In the genomic region with DNA sequence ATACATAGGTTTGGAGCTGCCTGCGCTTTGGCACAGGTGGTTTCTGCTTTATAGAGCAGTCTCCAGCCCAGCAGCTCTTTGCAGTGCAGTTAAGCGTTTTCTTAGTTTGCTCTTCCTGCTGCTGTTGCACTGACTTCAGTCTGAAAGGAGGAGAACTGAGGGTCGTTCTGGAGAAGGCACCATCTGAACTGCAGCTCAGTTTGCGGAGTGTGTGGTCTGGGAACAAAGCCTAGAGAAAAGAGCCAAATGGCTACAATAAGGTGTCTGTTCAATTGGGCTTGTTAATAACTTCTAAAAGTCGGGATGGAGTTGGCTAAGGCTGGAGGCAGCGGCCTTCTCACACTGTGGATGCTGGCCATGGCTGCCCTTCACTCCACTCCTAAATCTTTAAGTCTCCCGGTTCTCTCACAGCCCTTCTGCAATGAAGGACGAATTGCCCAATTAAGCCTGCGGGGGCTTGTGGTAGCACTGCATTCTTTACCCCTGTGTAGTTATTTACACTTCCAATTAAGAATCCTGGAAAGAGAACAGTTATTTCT, we compare ENCODE assay signal across 10 mouse cellular contexts. TPM values are rescaled to one million over a fixed set of nuclear protein-coding genes. Genes with fewer than 3 reads are reported as not detected.
DNase-seq lines count a peak whose midpoint lies in the region; ATAC-seq and TF ChIP-seq lines count a peak whose summit lies in the region.
"Had no signal": no experiment of that assay in that cellular context is flagged by ENCODE, and none has a peak within 500 bp of the region (broad histone marks: within the 10 kb centered on the region; RNA-seq: fewer than 3 reads in every experiment).

No protein-coding gene starts in this region.

- H3K4me3 ChIP-seq in lung, embryonic 14.5 days (ENCODE audit: low read depth, low read length) = peak overlapping the region; percentile 67
- H3K4me3 ChIP-seq in forebrain, embryonic 15.5 days = peak overlapping the region; percentile 62
- peak overlapping the region; percentile 84 for H3K4me3 ChIP-seq in limb, embryonic 10.5 days

- 20% methylated on average over 9 of the region's 9 CpGs for WGBS in lung, embryonic 14.5 days
- WGBS in forebrain, embryonic 15.5 days = 3% methylated on average over 9 of the region's 9 CpGs
- WGBS in limb, embryonic 10.5 days = 16% methylated on average over 9 of the region's 9 CpGs

- peak overlapping the region; percentile 26; the same call in 1 of the 2 replicates for H3K27ac ChIP-seq in lung, embryonic 14.5 days (ENCODE audit: low read depth)
- peak overlapping the region; percentile 84 for H3K27ac ChIP-seq in forebrain, embryonic 15.5 days (replicated peaks)
- peak overlapping the region; percentile 94 for H3K27ac ChIP-seq in limb, embryonic 10.5 days
- H3K27ac ChIP-seq: macrophage had no signal

- 0 out of 2 replicates have a peak, but pooled peaks cover 3% of the 10 kb centered on the region for H3K4me1 ChIP-seq in lung, embryonic 14.5 days (ENCODE audit: insufficient read depth)
- peaks cover 44% of the 10 kb centered on the region for H3K4me1 ChIP-seq in forebrain, embryonic 15.5 days
- peaks cover 42% of the 10 kb centered on the region for H3K4me1 ChIP-seq in limb, embryonic 10.5 days

- peaks cover 5% of the 10 kb centered on the region; the same call in 1 of the 2 replicates for H3K27me3 ChIP-seq in lung, embryonic 14.5 days (ENCODE audit: insufficient read depth, low read length)
- peaks cover 3% of the 10 kb centered on the region for H3K27me3 ChIP-seq in forebrain, embryonic 15.5 days
- H3K27me3 ChIP-seq in limb, embryonic 10.5 days (ENCODE audit: low read depth, poor library complexity, severe bottlenecking) = peaks cover 14% of the 10 kb centered on the region; the same call in 1 of the 2 replicates

- H3K9me3 ChIP-seq in lung, embryonic 14.5 days (ENCODE audit: low read depth, low read length) = no peaks in the 10 kb centered on the region
- no peaks in the 10 kb centered on the region for H3K9me3 ChIP-seq in forebrain, embryonic 15.5 days
- no peaks in the 10 kb centered on the region for H3K9me3 ChIP-seq in limb, embryonic 10.5 days (replicated peaks)

- H3K4me2 ChIP-seq in lung, embryonic 14.5 days = peak overlapping the region; percentile 83
- peak overlapping the region; percentile 86 for H3K4me2 ChIP-seq in forebrain, embryonic 15.5 days (replicated peaks)

- no peak; the same call in 1 of the 2 replicates for ATAC-seq in lung, embryonic 14.5 days (ENCODE audit: insufficient read depth)
- ATAC-seq in forebrain, embryonic 15.5 days (replicated peaks) = peak; percentile 29
- no peak for ATAC-seq in activated CD4-positive, CD25-positive, alpha-beta regulatory T cell, adult 4 months
- no peak for ATAC-seq in cerebellum, adult (ENCODE audit: insufficient number of reproducible peaks, low FRiP score, low TSS enrichment)

- H3K9ac ChIP-seq in lung, embryonic 14.5 days = peak overlapping the region; percentile 55; the same call in 1 of the 2 replicates
- H3K9ac ChIP-seq in forebrain, embryonic 15.5 days (replicated peaks) = peak overlapping the region; percentile 27

- TF ChIP-seq CTCF in lung, embryonic 14.5 days (IDR thresholded peaks at IDR 0.05; ENCODE audit: low read depth) = no peak

- H3K36me3 ChIP-seq in lung, embryonic 14.5 days (ENCODE audit: insufficient read depth) = peaks cover 13% of the 10 kb centered on the region
- H3K36me3 ChIP-seq in forebrain, embryonic 15.5 days = 0 out of 2 replicates have a peak, but pooled peaks cover 3% of the 10 kb centered on the region
- H3K36me3 ChIP-seq in limb, embryonic 10.5 days = peaks cover 28% of the 10 kb centered on the region

- DNase-seq in lung, embryonic 14.5 days = peak; percentile 43
- no peak for DNase-seq in lung, adult 18-20 months
- DNase-seq in limb, embryonic 10.5 days (ENCODE audit: low spot score) = peak; percentile 45
- DNase-seq in retina, postnatal 1 day = peak; percentile 54
- DNase-seq in urinary bladder, adult 2 months (ENCODE audit: low spot score) = no peak
- DNase-seq: cerebellum, postnatal 25 days had no signal

RNA-seq across cellular contexts. Expression of a gene that starts 2.1 kb away (rescaled TPM):
- 18.7 and 21.7 TPM in 2 replicates for polyA plus RNA-seq in lung, embryonic 14.5 days (2014; fragmentation: Nextera tagmentation; extraction: Ambion mirVana)
- 18.4 and 22.8 TPM in 2 replicates for polyA plus RNA-seq in forebrain, embryonic 15.5 days (2015; fragmentation: Nextera tagmentation; extraction: Ambion mirVana)
- polyA plus RNA-seq in limb, embryonic 10.5 days (2016; fragmentation: Nextera tagmentation; extraction: Ambion mirVana) = 13.0 and 22.5 TPM in 2 replicates
- 1.9 and 2.2 TPM in 2 replicates for polyA plus RNA-seq in urinary bladder, adult 2 months (2012; rRNA removed)
- under 1 TPM in 1 of 2 experiments, not detected in 1; 0.15 TPM for polyA plus RNA-seq in activated CD4-positive, CD25-positive, alpha-beta regulatory T cell, adult 4 months (2017; shearing (Covaris generic))
- polyA plus RNA-seq: macrophage had no signal

RNA-seq across cellular contexts. Expression of a gene that starts 29.5 kb away (rescaled TPM):
- 32.5 and 36.2 TPM in 2 replicates for polyA plus RNA-seq in lung, embryonic 14.5 days (2014; fragmentation: Nextera tagmentation; extraction: Ambion mirVana)
- 35.8 and 38.8 TPM in 2 replicates for polyA plus RNA-seq in forebrain, embryonic 15.5 days (2015; fragmentation: Nextera tagmentation; extraction: Ambion mirVana)
- polyA plus RNA-seq in limb, embryonic 10.5 days (2016; fragmentation: Nextera tagmentation; extraction: Ambion mirVana) = 27.3 and 29.2 TPM in 2 replicates
- 15.8 and 22.0 TPM in 2 replicates for polyA plus RNA-seq in urinary bladder, adult 2 months (2012; rRNA removed)
- 10 to 100 TPM; 33.9 to 58.8 TPM for polyA plus RNA-seq in activated CD4-positive, CD25-positive, alpha-beta regulatory T cell, adult 4 months (2017; shearing (Covaris generic))

Comparison
In these comparisons a context has a peak if more than half of its experiments do, and no peak if none do; other contexts are left out.
1. DNase-seq: peak in lung, embryonic 14.5 days (single experiment), limb, embryonic 10.5 days (single experiment) and retina, postnatal 1 day (single experiment); none in lung, adult 18-20 months (0 of 2) and urinary bladder, adult 2 months (single experiment).
2. H3K27ac ChIP-seq: peak in every context shown above with its lines; median percentile 94 in limb, embryonic 10.5 days; 84 in forebrain, embryonic 15.5 days; 26 in lung, embryonic 14.5 days.
3. Peak in every context shown above with its lines, with median percentiles within 50 percentile points of each other: H3K4me3 ChIP-seq.